Mouse (Mus musculus) cerebellum, adult 8-10 months (tissue): ENCODE data around the gene Vmn1r38.
"Not testable (repeated sequence)": the region's sequence is repeated elsewhere in the genome, so short reads cannot be mapped to it uniquely, and the experiment has no call there.

Source experiments
- DNase-seq: peaks from one replicate; pipeline ENCODE4 v3.0.0; 2022

The Vmn1r38 gene

GRCm38 (mm10) chr6:66782527-66782926, at the start of gene Vmn1r38:
Gene Vmn1r38, minus strand, starts transcription at chr6:66782627.
- not testable (repeated sequence) for DNase-seq

- DNase-seq = no peak
These were observed 28.1 kb upstream of the Vmn1r38 start, which contains the start of gene Vmn1r39 for GRCm38 (mm10) chr6:66810509-66810908. Gene Vmn1r39, minus strand, starts transcription at chr6:66810609.

GRCm38 (mm10) chr6:66806311-66806710, 23.9 kb upstream of the Vmn1r38 start:
- no peak for DNase-seq

- no peak for DNase-seq
These were observed 23.3 kb upstream of the Vmn1r38 start for GRCm38 (mm10) chr6:66805713-66806112.

- not testable (repeated sequence) for DNase-seq
These were observed 53.3 kb downstream of the Vmn1r38 start, which contains the start of gene Vmn1r37 for GRCm38 (mm10) chr6:66729082-66729481. Gene Vmn1r37, plus strand, starts transcription at chr6:66729382.
